Mouse (Mus musculus) layer of hippocampus, postnatal 25 days (tissue): ENCODE measurements around the gene Ywhag. TPM values are rescaled to one million over a fixed set of nuclear protein-coding genes. Genes with fewer than 3 reads are reported as not detected.
A peak's percentile ranks its signal among the peaks of the same experiment; 100 is the strongest.

Experiments
- DNase-seq, 2 experiments: peaks; one replicate each; pipeline ENCODE4 v3.0.0; 2022; ENCODE audit warnings: mixed read lengths in 2 of 2, low spot score in 1 of 2; ENCODE audit errors: extremely low spot score in 1 of 2
- total RNA-seq, 2 experiments: library from RNA; stranded (reverse); gene quantifications; 2 replicates each; pipeline ENCODE4 v1.2.3; 2021

The Ywhag gene
- total RNA-seq, 2 experiments from 2014 or later, result 1,286 to 1,307 TPM

GRCm38 (mm10) chr5:135916051-135916565, 18.3 kb downstream of the Ywhag start:
- no peak for DNase-seq

GRCm38 (mm10) chr5:135914156-135914555, 20.3 kb downstream of the Ywhag start:
- no peak for DNase-seq

- DNase-seq, result no peak
These were observed 21.2 kb downstream of the Ywhag start for GRCm38 (mm10) chr5:135913201-135913600.

- no peak for DNase-seq
These were observed 22.7 kb downstream of the Ywhag start for GRCm38 (mm10) chr5:135911633-135912220.

- DNase-seq, result no peak
These were observed 23.6 kb downstream of the Ywhag start for GRCm38 (mm10) chr5:135910813-135911212.

GRCm38 (mm10) chr5:135909646-135910045, 24.8 kb downstream of the Ywhag start:
- DNase-seq, result no peak

- DNase-seq, result no peak
These were observed 25.4 kb downstream of the Ywhag start for GRCm38 (mm10) chr5:135908989-135909388.

- no peak for DNase-seq
These were observed 26.2 kb downstream of the Ywhag start for GRCm38 (mm10) chr5:135908185-135908584.

GRCm38 (mm10) chr5:135907256-135907655, 27.2 kb downstream of the Ywhag start:
- DNase-seq, result no peak

- DNase-seq, result no peak
These were observed 27.6 kb downstream of the Ywhag start for GRCm38 (mm10) chr5:135906846-135907245.

GRCm38 (mm10) chr5:135905320-135906225, 28.8 kb downstream of the Ywhag start:
- no peak for DNase-seq

- DNase-seq, result no peak
These were observed 30.2 kb downstream of the Ywhag start for GRCm38 (mm10) chr5:135904259-135904658.

- peak; percentile 98 to 99 for DNase-seq
These were observed 30.8 kb downstream of the Ywhag start for GRCm38 (mm10) chr5:135903551-135904151.

- DNase-seq, result no peak
These were observed 31.4 kb downstream of the Ywhag start for GRCm38 (mm10) chr5:135903058-135903457.

GRCm38 (mm10) chr5:135901354-135902095, 32.9 kb downstream of the Ywhag start:
- no peak for DNase-seq

GRCm38 (mm10) chr5:135900701-135901100, 33.7 kb downstream of the Ywhag start:
- no peak for DNase-seq

- no peak for DNase-seq
These were observed 34.6 kb downstream of the Ywhag start for GRCm38 (mm10) chr5:135899833-135900232.

- DNase-seq, result no peak
These were observed 35.4 kb downstream of the Ywhag start for GRCm38 (mm10) chr5:135898995-135899394.

GRCm38 (mm10) chr5:135898028-135898427, 36.4 kb downstream of the Ywhag start:
- peak in 1 of 2 experiments; percentile 65 for DNase-seq

GRCm38 (mm10) chr5:135894958-135895357, 39.5 kb downstream of the Ywhag start:
- DNase-seq, result no peak
